Mouse (Mus musculus): ENCODE results near the gene Arpc1b.

GRCm38 (mm10) chr5:145110401-145110800 is 3.6 kb upstream of the Arpc1b start:
- no peak for TF ChIP-seq CTCF (IDR thresholded peaks at IDR 0.05; ENCODE audit: low read depth)
- TF ChIP-seq EP300 (IDR thresholded peaks at IDR 0.05; ENCODE audit: low read depth) = no peak

Data from liver, embryonic 14.5 days (tissue).